Mouse (Mus musculus): ENCODE data around the gene Vmn1r43. TPM values are rescaled to one million over a fixed set of nuclear protein-coding genes. Genes with fewer than 3 reads are reported as not detected.
"Not testable (repeated sequence)": the region's sequence is repeated elsewhere in the genome, so short reads cannot be mapped to it uniquely, and the experiment has no call there.

Vmn1r43 gene
- not detected in 2 replicates for total RNA-seq (2015)
- not detected in 2 replicates for total RNA-seq (2017)

- not testable (repeated sequence) for ATAC-seq (replicated peaks; ENCODE audit: poor library complexity)
Observed at GRCm38 (mm10) chr6:89876313-89876712, at the start of gene Vmn1r43, which contains the start of gene Vmn1r42. TSS of gene Vmn1r43 (minus strand) at chr6:89876413. TSS of gene Vmn1r42 (minus strand) at chr6:89876413.

- ATAC-seq (replicated peaks; ENCODE audit: poor library complexity) = no peak
Observed at GRCm38 (mm10) chr6:89883812-89884211, 7.6 kb upstream of the Vmn1r43 start.

GRCm38 (mm10) chr6:89883360-89883759 lies 7.1 kb upstream of the Vmn1r43 start, which contains the start of gene Vmn1r44:
TSS of gene Vmn1r44 (plus strand) at chr6:89883660.
- ATAC-seq (replicated peaks; ENCODE audit: poor library complexity) = no peak

DNA sequence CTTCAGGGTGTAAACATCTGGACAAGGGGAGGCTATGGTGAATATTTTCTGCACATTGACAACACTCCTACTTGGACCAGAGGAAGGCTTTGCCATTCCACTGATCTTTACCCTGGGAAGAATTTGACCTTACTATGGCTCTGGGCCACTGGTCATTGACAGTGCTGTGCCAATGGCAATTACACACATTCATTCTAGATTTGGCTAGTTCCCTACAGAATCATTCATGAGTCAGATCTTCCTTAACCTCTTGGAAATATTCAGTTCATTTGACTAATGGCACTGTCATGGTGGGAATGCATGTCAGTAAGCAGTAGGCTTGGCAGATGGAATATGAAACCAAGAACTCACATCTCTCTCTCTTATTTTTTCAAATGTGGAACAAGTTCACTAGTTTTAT lies 4.7 kb upstream of the Vmn1r43 start:
- ATAC-seq (replicated peaks; ENCODE audit: poor library complexity) = no peak

DNA sequence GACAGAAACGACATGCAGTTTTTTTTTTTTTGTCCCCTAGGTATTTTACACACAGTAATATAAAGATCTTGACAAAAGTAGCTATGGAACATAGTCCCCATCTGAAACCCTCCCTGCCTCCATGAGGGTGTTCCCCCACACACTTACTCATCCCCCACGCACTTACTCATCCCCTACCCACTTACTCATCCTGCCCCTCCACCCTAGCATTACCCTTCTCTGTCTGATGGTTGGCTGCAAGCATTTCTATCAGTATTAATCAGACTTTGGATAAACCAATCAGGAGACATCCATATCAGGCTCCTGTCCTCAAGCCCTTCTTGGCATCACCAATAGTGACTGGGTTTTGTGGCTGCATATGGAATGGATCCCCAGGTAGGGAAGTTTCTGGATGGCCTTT lies 750 bp upstream of the Vmn1r43 start:
- ATAC-seq (replicated peaks; ENCODE audit: poor library complexity) = no peak

- no peak for ATAC-seq (replicated peaks; ENCODE audit: poor library complexity)
Observed at GRCm38 (mm10) chr6:89867976-89868375, 8.2 kb downstream of the Vmn1r43 start.

GRCm38 (mm10) chr6:89867276-89867675 lies 8.9 kb downstream of the Vmn1r43 start:
- ATAC-seq (replicated peaks; ENCODE audit: poor library complexity) = no peak

DNA sequence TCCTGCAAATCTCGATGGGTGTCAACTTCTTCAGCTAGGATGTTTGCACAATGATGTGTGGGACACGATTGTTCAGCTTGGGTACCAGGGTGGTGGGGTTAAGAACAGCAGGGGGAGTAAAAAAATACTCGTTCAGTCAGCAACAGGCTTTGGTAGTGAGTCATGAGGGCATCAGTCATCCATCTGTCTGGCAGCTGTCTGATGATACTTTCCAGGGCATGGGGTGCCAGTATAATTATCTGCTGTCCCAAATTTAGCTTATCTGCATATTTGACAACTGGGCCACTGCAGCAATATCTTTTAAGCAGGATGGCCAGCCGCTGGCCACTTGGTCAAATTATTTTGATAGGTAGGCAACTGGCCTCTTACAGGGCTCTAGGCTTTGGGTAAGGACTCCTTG lies 12.4 kb downstream of the Vmn1r43 start:
- no peak for ATAC-seq (replicated peaks; ENCODE audit: poor library complexity)

GRCm38 (mm10) chr6:89859839-89860238 lies 16.4 kb downstream of the Vmn1r43 start:
- no peak for ATAC-seq (replicated peaks; ENCODE audit: poor library complexity)

DNA sequence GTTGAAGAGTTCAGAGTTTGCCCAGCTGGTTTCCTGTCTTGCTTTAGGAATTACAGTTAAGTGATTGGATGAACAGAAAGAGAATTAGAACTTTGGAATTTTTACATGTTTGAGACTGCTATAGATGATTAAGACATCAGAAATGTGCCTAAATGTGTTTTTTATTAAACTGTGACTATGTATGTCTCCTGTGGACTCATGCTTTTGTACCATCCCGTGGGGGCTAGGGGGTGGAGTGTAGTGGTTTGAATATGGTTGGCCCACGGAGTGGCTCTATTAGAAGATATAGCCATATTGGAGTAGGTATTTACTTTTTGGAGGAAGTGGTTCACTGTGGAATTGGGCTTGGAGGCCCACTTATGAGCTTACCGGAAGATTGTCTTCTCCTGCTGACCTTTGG lies 18.7 kb downstream of the Vmn1r43 start:
- no peak for ATAC-seq (replicated peaks; ENCODE audit: poor library complexity)

Other genes starting within 250 kb of the Vmn1r43 start
- gene Txnrd3, start 232.4 kb downstream of the Vmn1r43 start, total RNA-seq (2015) = 4.3 and 5.3 TPM in 2 replicates
- gene Txnrd3, start 232.4 kb downstream of the Vmn1r43 start, total RNA-seq (2017) = 9.3 and 9.6 TPM in 2 replicates
- gene Vmn1r40, start 168.9 kb downstream of the Vmn1r43 start, total RNA-seq (2015) = not detected in 2 replicates
- gene Vmn1r40, start 168.9 kb downstream of the Vmn1r43 start, total RNA-seq (2017) = not detected in 2 replicates
- not detected in 2 replicates for gene Vmn1r41, start 135.6 kb downstream of the Vmn1r43 start, total RNA-seq (2015)
- gene Vmn1r41, start 135.6 kb downstream of the Vmn1r43 start, total RNA-seq (2017) = not detected in 2 replicates
- gene Vmn1r42, start within 50 bp of the Vmn1r43 start, total RNA-seq (2015) = not detected in 2 replicates
- gene Vmn1r42, start within 50 bp of the Vmn1r43 start, total RNA-seq (2017) = not detected in 2 replicates
- not detected in 2 replicates for gene Vmn1r44, start 7.2 kb upstream of the Vmn1r43 start, total RNA-seq (2015)
- not detected in 2 replicates for gene Vmn1r44, start 7.2 kb upstream of the Vmn1r43 start, total RNA-seq (2017)
- not detected in 2 replicates for gene Vmn1r45, start 64.2 kb upstream of the Vmn1r43 start, total RNA-seq (2015)
- not detected in 2 replicates for gene Vmn1r45, start 64.2 kb upstream of the Vmn1r43 start, total RNA-seq (2017)
- gene Vmn1r46, start 92.9 kb upstream of the Vmn1r43 start, total RNA-seq (2015) = not detected in 2 replicates
- not detected in 2 replicates for gene Vmn1r46, start 92.9 kb upstream of the Vmn1r43 start, total RNA-seq (2017)
- gene Vmn1r47, start 139.7 kb upstream of the Vmn1r43 start, total RNA-seq (2015) = not detected in 2 replicates
- not detected in 2 replicates for gene Vmn1r47, start 139.7 kb upstream of the Vmn1r43 start, total RNA-seq (2017)
- not detected in 2 replicates for gene Vmn1r48, start 160.4 kb upstream of the Vmn1r43 start, total RNA-seq (2015)
- gene Vmn1r48, start 160.4 kb upstream of the Vmn1r43 start, total RNA-seq (2017) = not detected in 2 replicates
- not detected in 2 replicates for gene Vmn1r49, start 202.1 kb upstream of the Vmn1r43 start, total RNA-seq (2015)
- gene Vmn1r49, start 202.1 kb upstream of the Vmn1r43 start, total RNA-seq (2017) = not detected in 2 replicates
- not detected in 2 replicates for gene Vmn1r50, start 225.0 kb upstream of the Vmn1r43 start, total RNA-seq (2015)
- gene Vmn1r50, start 225.0 kb upstream of the Vmn1r43 start, total RNA-seq (2017) = not detected in 2 replicates
- not detected in 2 replicates for gene Vmn1r51, start 246.2 kb upstream of the Vmn1r43 start, total RNA-seq (2015)
- gene Vmn1r51, start 246.2 kb upstream of the Vmn1r43 start, total RNA-seq (2017) = not detected in 2 replicates

Measured in megakaryocyte progenitor cell, adult 5-6 weeks (primary cell).